Mouse (Mus musculus): Measurements from ENCODE around the gene Gm20696.

DNA sequence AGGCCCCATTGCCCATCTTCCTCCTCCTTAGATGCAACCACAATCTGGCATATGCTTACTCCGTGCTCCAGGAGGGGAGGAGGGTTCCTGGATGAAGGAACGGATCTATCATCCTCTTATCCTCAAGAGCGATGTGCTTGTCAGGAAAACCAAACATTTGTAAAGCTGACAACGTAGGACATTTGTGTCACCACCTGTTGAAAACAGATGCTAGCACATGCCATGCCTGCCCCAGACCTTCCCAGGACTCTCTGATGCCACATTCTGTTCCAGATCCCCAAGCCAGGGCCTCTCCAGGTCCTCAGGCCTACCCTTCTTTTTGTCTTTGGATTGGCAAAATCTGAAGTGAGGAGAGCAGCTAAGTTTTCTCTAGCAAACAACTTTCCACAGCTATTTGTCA is 257.7 kb downstream of the Gm20696 start:
- TF ChIP-seq CTCF (IDR thresholded peaks at IDR 0.05; ENCODE audit: low read depth), result no peak
- TF ChIP-seq EP300 (IDR thresholded peaks at IDR 0.05; ENCODE audit: low read depth), result no peak

All from liver, embryonic 14.5 days (tissue).